Mouse (Mus musculus) myocyte (in vitro differentiated cells): Measurements from ENCODE around the gene Dtnb. TPM values are rescaled to one million over a fixed set of nuclear protein-coding genes. Genes with fewer than 3 reads are reported as not detected.

Experiments
- H3K27me3 ChIP-seq: one replicate; pipeline ENCODE4 v1.6.1; 2011; ENCODE audit not compliant: control insufficient read depth, insufficient read depth, insufficient read length
- H3K36me3 ChIP-seq: one replicate; pipeline ENCODE4 v1.6.1; 2011; ENCODE audit not compliant: control insufficient read depth, insufficient read depth
- H3K4me2 ChIP-seq: one replicate; pipeline ENCODE4 v1.6.1; 2011; ENCODE audit warnings: low read depth, control low read depth
- H3K4me3 ChIP-seq: one replicate; pipeline ENCODE4 v1.5.1; 2011; ENCODE audit warnings: mild to moderate bottlenecking, control low read depth, moderate library complexity
- H3K79me2 ChIP-seq: one replicate; pipeline ENCODE4 v1.6.1; 2011; ENCODE audit not compliant: control insufficient read depth, insufficient read depth
- H3ac ChIP-seq: one replicate; pipeline ENCODE4 v1.6.1; 2011; ENCODE audit not compliant: control insufficient read depth, insufficient read length
- CEBPB ChIP-seq: IDR thresholded peaks from 2 replicates; pipeline ENCODE4 v1.6.1; 2011; ENCODE audit warnings: mild to moderate bottlenecking, moderate library complexity; ENCODE audit not compliant: poor library complexity, insufficient read depth, severe bottlenecking
- E2F4 ChIP-seq: IDR thresholded peaks from one replicate; pipeline ENCODE4 v1.6.1; 2011; ENCODE audit warnings: mild to moderate bottlenecking, control low read depth, moderate library complexity; ENCODE audit not compliant: insufficient read depth
- MAX ChIP-seq: IDR thresholded peaks from one replicate; pipeline ENCODE4 v1.6.1; 2011; ENCODE audit warnings: low read depth, mild to moderate bottlenecking, control low read depth
- MYOD1 ChIP-seq, 3 experiments: IDR thresholded peaks; one replicate each; pipeline ENCODE4 v1.6.1; 2011; ENCODE audit warnings: control low read depth in 2 of 3, low read depth in 2 of 3, mild to moderate bottlenecking in 2 of 3, moderate library complexity in 1 of 3; ENCODE audit not compliant: insufficient read length in 2 of 3, control insufficient read depth in 1 of 3
- MYOG ChIP-seq, 3 experiments: IDR thresholded peaks; one replicate each; pipeline ENCODE4 v1.6.1; 2011; ENCODE audit warnings: control low read depth in 2 of 3, low read depth in 2 of 3, mild to moderate bottlenecking in 2 of 3; ENCODE audit not compliant: insufficient read length in 2 of 3, control insufficient read depth in 1 of 3, insufficient read depth in 1 of 3
- POLR2A ChIP-seq: IDR thresholded peaks from one replicate; pipeline ENCODE4 v1.6.1; 2011; ENCODE audit warnings: low read depth, mild to moderate bottlenecking, control low read depth, moderate library complexity; ENCODE audit not compliant: insufficient read length
- POLR2AphosphoS2 ChIP-seq: IDR thresholded peaks from one replicate; pipeline ENCODE4 v1.6.1; 2011; ENCODE audit warnings: low read depth, control low read depth; ENCODE audit not compliant: insufficient read length
- REST ChIP-seq: IDR thresholded peaks from one replicate; pipeline ENCODE4 v1.6.1; 2011; ENCODE audit warnings: mild to moderate bottlenecking, control low read depth, moderate library complexity; ENCODE audit not compliant: insufficient read depth, insufficient read length
- SRF ChIP-seq: IDR thresholded peaks from one replicate; pipeline ENCODE4 v1.6.1; 2011; ENCODE audit warnings: low read depth; ENCODE audit not compliant: control insufficient read depth, insufficient read length
- TCF12 ChIP-seq: IDR thresholded peaks from one replicate; pipeline ENCODE4 v1.6.1; 2011; ENCODE audit warnings: mild to moderate bottlenecking, control low read depth; ENCODE audit not compliant: poor library complexity, insufficient read depth, severe bottlenecking
- TCF3 ChIP-seq: IDR thresholded peaks from one replicate; pipeline ENCODE4 v1.6.1; 2011; ENCODE audit warnings: low read depth, control low read depth; ENCODE audit not compliant: insufficient read length
- USF1 ChIP-seq: IDR thresholded peaks from one replicate; pipeline ENCODE4 v1.6.1; 2011; ENCODE audit warnings: low read depth, mild to moderate bottlenecking, control low read depth, moderate library complexity
- polyA plus RNA-seq: library from polyadenylated mRNA; unstranded; fragments of >200 nt; fragmentation: generic; extraction: Trizol; gene quantifications from one replicate; pipeline ENCODE4 v1.2.1, GENCODE M21; 2012; ENCODE audit warnings: missing spikeins

Dtnb gene
- polyA plus RNA-seq, 1 experiment: 5.5 TPM

- TF ChIP-seq CEBPB (no peak), POLR2AphosphoS2 (no peak), MYOG (IDR thresholded peaks at IDR 0.05; ENCODE audit: control insufficient read depth in 1 of 3, insufficient read depth in 1 of 3, insufficient read length in 2 of 3, low read depth in 2 of 3) (no peak)
- H3K27me3 ChIP-seq: no peaks in the 10 kb centered on the region
- H3ac ChIP-seq: no peak overlapping the region
- H3K79me2 ChIP-seq: no peaks in the 10 kb centered on the region
- no peak overlapping the region for H3K4me2 ChIP-seq
- H3K36me3 ChIP-seq: no peaks in the 10 kb centered on the region
- no peak overlapping the region for H3K4me3 ChIP-seq
Measured at GRCm38 (mm10) chr12:3702903-3703302, 130.7 kb downstream of the Dtnb start.

- no peak overlapping the region for H3K4me3 ChIP-seq
- TF ChIP-seq MAX (no peak), MYOD1 (IDR thresholded peaks at IDR 0.05; ENCODE audit: control insufficient read depth in 1 of 3, insufficient read length in 2 of 3, low read depth in 2 of 3) (no peak), MYOG (IDR thresholded peaks at IDR 0.05; ENCODE audit: control insufficient read depth in 1 of 3, insufficient read depth in 1 of 3, insufficient read length in 2 of 3, low read depth in 2 of 3) (no peak), REST (no peak), CEBPB (no peak), E2F4 (no peak), TCF12 (no peak)
Measured at GRCm38 (mm10) chr12:3719151-3719721, 147.1 kb downstream of the Dtnb start.

DNA sequence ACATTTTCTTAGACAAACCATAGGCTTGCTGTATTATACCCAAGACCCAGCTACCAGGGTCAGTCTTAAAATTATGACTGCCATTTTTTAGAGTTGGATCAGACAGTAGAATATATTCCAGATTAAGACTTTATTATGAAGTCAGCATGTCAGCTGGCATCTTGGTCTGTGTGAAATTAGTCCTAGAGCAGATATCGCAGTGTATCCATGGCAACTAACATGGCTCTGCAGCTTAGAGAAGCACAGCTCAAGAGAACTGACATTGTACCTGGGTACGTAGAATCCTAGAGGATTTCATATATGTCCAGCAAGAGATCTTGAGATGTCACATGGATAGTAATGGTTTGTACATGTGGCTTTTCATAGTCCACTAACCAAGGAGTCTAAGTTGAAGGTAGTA, 148.3 kb downstream of the Dtnb start:
- no peak overlapping the region for H3ac ChIP-seq
- no peak overlapping the region for H3K4me3 ChIP-seq
- H3K79me2 ChIP-seq: no peaks in the 10 kb centered on the region
- no peak for TF ChIP-seq POLR2AphosphoS2
- TF ChIP-seq E2F4: no peak
- no peak for TF ChIP-seq MAX
- no peak for TF ChIP-seq TCF3
- no peak for TF ChIP-seq MYOD1 (IDR thresholded peaks at IDR 0.05; ENCODE audit: control insufficient read depth in 1 of 3, insufficient read length in 2 of 3, low read depth in 2 of 3)
- TF ChIP-seq REST: no peak
- TF ChIP-seq CEBPB: no peak
- TF ChIP-seq USF1: no peak
- H3K4me2 ChIP-seq: no peak overlapping the region
- H3K36me3 ChIP-seq: no peaks in the 10 kb centered on the region
- no peaks in the 10 kb centered on the region for H3K27me3 ChIP-seq

More at GRCm38 (mm10) chr12:3719151-3719721, 147.1 kb downstream of the Dtnb start:
- Histone ChIP-seq H3K27me3 (no peaks in the 10 kb centered on the region), H3ac (no peak overlapping the region), H3K4me2 (no peak overlapping the region), H3K79me2 (no peaks in the 10 kb centered on the region), H3K36me3 (no peaks in the 10 kb centered on the region)

- no peak overlapping the region for H3K4me2 ChIP-seq
- H3K27me3 ChIP-seq: no peaks in the 10 kb centered on the region
- H3K4me3 ChIP-seq: no peak overlapping the region
- no peaks in the 10 kb centered on the region for H3K36me3 ChIP-seq
- H3K79me2 ChIP-seq: no peaks in the 10 kb centered on the region
- no peak overlapping the region for H3ac ChIP-seq
- no peak for TF ChIP-seq TCF3
- TF ChIP-seq REST: no peak
- TF ChIP-seq SRF: no peak
- no peak for TF ChIP-seq POLR2AphosphoS2
- TF ChIP-seq MYOG (IDR thresholded peaks at IDR 0.05; ENCODE audit: control insufficient read depth in 1 of 3, insufficient read depth in 1 of 3, insufficient read length in 2 of 3, low read depth in 2 of 3): no peak
- TF ChIP-seq TCF12: no peak
- TF ChIP-seq MAX: no peak
- TF ChIP-seq MYOD1 (IDR thresholded peaks at IDR 0.05; ENCODE audit: control insufficient read depth in 1 of 3, insufficient read length in 2 of 3, low read depth in 2 of 3): no peak
- no peak for TF ChIP-seq USF1
- no peak for TF ChIP-seq E2F4
- TF ChIP-seq POLR2A: no peak
- no peak for TF ChIP-seq CEBPB
Measured at GRCm38 (mm10) chr12:3723762-3724161, 151.6 kb downstream of the Dtnb start.

- Histone ChIP-seq H3K4me2 (no peak overlapping the region), H3K79me2 (no peaks in the 10 kb centered on the region), H3K4me3 (no peak overlapping the region), H3K27me3 (no peaks in the 10 kb centered on the region), H3K36me3 (no peaks in the 10 kb centered on the region), H3ac (no peak overlapping the region)
- TF ChIP-seq MYOD1 (IDR thresholded peaks at IDR 0.05; ENCODE audit: control insufficient read depth in 1 of 3, insufficient read length in 2 of 3, low read depth in 2 of 3) (no peak), MAX (no peak), E2F4 (no peak), USF1 (no peak), TCF12 (no peak), POLR2AphosphoS2 (no peak)
Measured at GRCm38 (mm10) chr12:3724822-3725370, 152.7 kb downstream of the Dtnb start.
